Mouse (Mus musculus): ENCODE measurements around the gene Tnip1. TPM values are rescaled to one million over a fixed set of nuclear protein-coding genes. Genes with fewer than 3 reads are reported as not detected.

Tnip1 gene
- total and polyA plus RNA-seq, 2 experiments from 2014 or later, result 16.6 to 19.7 TPM

DNA sequence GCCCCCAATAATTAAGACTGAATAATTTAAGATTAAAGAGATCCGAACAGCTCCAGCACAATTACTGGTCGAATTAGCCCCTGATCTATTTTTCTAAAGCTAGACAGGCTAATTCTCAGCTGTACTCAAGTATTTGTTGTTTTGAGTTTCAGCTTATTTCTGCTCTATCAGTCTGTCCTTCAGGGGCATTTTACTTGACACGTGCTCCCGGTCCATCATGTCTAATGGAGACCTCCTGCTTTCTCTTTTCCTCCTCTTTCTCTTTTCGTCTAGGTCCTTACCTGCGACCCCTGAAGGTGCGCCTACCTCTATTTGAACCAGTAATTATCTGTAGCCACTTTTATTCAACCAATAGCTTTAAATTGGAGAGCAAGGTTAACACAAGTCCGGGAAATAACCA, 8.0 kb downstream of the Tnip1 start:
- no peak overlapping the region for H3K4me2 ChIP-seq (ENCODE audit: low read depth, low read length)
- WGBS, result 84% methylated on average over 8 of the region's 8 CpGs
- H3K9me3 ChIP-seq (replicated peaks; ENCODE audit: control insufficient read depth, low read length), result no peaks in the 10 kb centered on the region
- H3K36me3 ChIP-seq (replicated peaks; ENCODE audit: control insufficient read depth, insufficient read depth, low read length), result no peaks in the 10 kb centered on the region
- DNase-seq (ENCODE audit: low spot score) (no peak), ATAC-seq (ENCODE audit: insufficient read depth, low read depth) (no peak)
- H3K9ac ChIP-seq (replicated peaks; ENCODE audit: low read depth, low read length), result no peak overlapping the region
- H3K4me1 ChIP-seq (ENCODE audit: control insufficient read depth, insufficient read depth), result peaks cover 21% of the 10 kb centered on the region
- TF ChIP-seq CTCF (IDR thresholded peaks at IDR 0.05; ENCODE audit: low read depth) (no peak), EP300 (IDR thresholded peaks at IDR 0.05; ENCODE audit: low read depth) (no peak)
- H3K27me3 ChIP-seq (ENCODE audit: control insufficient read depth, insufficient read depth, low read length), result no peaks in the 10 kb centered on the region
- H3K4me3 ChIP-seq (ENCODE audit: low read depth, low read length), result no peak overlapping the region
- no peak overlapping the region for H3K27ac ChIP-seq (ENCODE audit: low read depth)

DNA sequence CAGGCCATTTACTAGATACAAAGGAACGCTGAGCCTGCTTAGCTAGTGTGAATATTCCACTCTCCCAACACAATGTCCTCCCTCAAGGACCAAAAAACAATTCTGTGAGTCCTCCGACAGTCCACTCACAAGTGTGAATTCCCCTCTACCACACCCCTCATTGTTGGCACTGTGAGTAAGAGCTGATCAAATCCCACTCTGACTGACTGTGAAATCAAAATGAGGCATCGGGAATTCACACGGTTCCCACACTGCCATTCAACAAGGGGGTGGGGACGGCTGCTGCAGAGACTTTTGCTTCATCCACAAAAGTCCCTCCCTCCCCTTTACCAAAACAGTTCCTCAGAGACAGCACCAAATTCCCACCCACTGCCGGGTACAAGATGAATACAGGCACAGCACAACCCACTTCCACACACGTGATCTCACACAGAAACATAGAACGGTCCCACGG, 8.7 kb downstream of the Tnip1 start:
- TF ChIP-seq CTCF (IDR thresholded peaks at IDR 0.05; ENCODE audit: low read depth), result no peak
- TF ChIP-seq EP300 (IDR thresholded peaks at IDR 0.05; ENCODE audit: low read depth), result no peak
- Histone ChIP-seq H3K27ac (ENCODE audit: low read depth) (no peak overlapping the region), H3K4me1 (ENCODE audit: control insufficient read depth, insufficient read depth) (peaks cover 17% of the 10 kb centered on the region), H3K9ac (replicated peaks; ENCODE audit: low read depth, low read length) (no peak overlapping the region), H3K27me3 (ENCODE audit: control insufficient read depth, insufficient read depth, low read length) (no peaks in the 10 kb centered on the region), H3K9me3 (replicated peaks; ENCODE audit: control insufficient read depth, low read length) (no peaks in the 10 kb centered on the region), H3K4me3 (ENCODE audit: low read depth, low read length) (no peak overlapping the region), H3K36me3 (replicated peaks; ENCODE audit: control insufficient read depth, insufficient read depth, low read length) (no peaks in the 10 kb centered on the region), H3K4me2 (ENCODE audit: low read depth, low read length) (no peak overlapping the region)
- WGBS, result 50% methylated on average over 9 of the region's 9 CpGs
- no peak for ATAC-seq (ENCODE audit: insufficient read depth, low read depth)
- DNase-seq (ENCODE audit: low spot score), result no peak

DNA sequence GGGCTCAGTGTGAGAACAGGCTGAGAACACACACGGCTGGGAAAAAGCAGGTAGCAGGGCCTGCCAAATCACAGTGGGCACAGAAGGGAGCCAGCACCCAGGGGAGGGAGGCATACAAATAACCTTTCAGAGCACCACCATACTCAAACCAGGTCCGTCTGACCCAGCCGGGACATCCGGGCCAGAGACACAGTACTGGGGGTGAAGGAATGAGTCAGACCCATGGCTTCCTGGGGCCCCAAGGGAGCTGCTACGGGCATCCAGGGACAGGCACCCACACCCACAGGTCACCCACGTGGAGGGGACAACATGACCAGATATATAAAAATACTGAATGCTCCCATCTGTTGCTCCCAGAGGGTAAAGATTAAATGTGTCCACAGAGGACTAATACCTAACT, 10.1 kb downstream of the Tnip1 start:
- DNase-seq (ENCODE audit: low spot score) (no peak), ATAC-seq (ENCODE audit: insufficient read depth, low read depth) (no peak)
- WGBS, result 34% methylated on average over 6 of the region's 6 CpGs
- H3K27ac ChIP-seq (ENCODE audit: low read depth), result peak overlapping the region; percentile 31; the same call in 1 of the 2 replicates
- H3K4me1 ChIP-seq (ENCODE audit: control insufficient read depth, insufficient read depth), result peaks cover 15% of the 10 kb centered on the region
- TF ChIP-seq EP300 (IDR thresholded peaks at IDR 0.05; ENCODE audit: low read depth), result no peak
- TF ChIP-seq CTCF (IDR thresholded peaks at IDR 0.05; ENCODE audit: low read depth), result no peak
- H3K9ac ChIP-seq (replicated peaks; ENCODE audit: low read depth, low read length), result no peak overlapping the region
- no peaks in the 10 kb centered on the region for H3K36me3 ChIP-seq (replicated peaks; ENCODE audit: control insufficient read depth, insufficient read depth, low read length)
- no peaks in the 10 kb centered on the region for H3K27me3 ChIP-seq (ENCODE audit: control insufficient read depth, insufficient read depth, low read length)
- H3K4me3 ChIP-seq (ENCODE audit: low read depth, low read length), result no peak overlapping the region
- no peaks in the 10 kb centered on the region for H3K9me3 ChIP-seq (replicated peaks; ENCODE audit: control insufficient read depth, low read length)
- no peak overlapping the region for H3K4me2 ChIP-seq (ENCODE audit: low read depth, low read length)

DNA sequence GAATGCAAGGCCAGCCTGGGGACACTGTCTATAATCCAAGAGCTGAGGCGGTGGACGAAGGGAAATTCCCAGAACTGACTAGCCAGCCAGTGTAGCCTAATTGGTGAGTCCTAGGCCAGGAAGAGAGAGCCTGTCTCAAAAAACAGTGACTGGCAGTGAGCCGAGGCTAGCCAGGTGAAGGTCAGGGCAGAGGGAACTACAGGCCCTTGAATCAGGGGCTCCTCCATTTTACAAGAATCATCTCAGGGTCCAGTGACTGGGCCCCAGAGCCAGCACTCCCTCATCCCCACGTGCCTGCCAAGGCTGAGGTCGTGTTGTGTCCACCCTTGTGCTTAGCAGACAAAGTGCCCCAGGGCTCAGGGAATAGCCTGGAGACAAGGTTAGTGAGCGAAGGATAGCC, 12.0 kb downstream of the Tnip1 start:
- no peak overlapping the region for H3K27ac ChIP-seq (ENCODE audit: low read depth)
- TF ChIP-seq CTCF (IDR thresholded peaks at IDR 0.05; ENCODE audit: low read depth) (no peak), EP300 (IDR thresholded peaks at IDR 0.05; ENCODE audit: low read depth) (no peak)
- 73% methylated on average over 6 of the region's 6 CpGs for WGBS

DNA sequence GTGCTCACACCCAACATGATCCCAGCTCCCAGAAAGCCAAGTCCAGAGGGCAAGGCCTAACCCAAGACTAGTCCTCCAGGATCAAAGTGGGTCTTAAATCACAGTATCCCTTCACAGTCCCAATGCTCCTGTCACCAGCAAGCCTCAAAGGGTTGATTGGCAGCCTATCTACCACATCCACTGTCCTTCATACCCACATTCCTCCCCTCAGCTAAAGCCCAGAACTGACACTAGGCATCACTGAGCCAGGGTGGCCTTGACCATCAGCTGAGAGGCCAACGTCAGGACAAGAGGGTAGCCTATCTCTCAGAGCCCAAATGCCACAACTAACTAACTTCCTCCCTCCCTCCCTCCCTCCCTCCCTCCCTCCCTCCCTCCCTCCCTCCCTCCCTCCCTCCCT, 13.0 kb downstream of the Tnip1 start:
- DNase-seq (ENCODE audit: low spot score), result no peak
- Histone ChIP-seq H3K4me1 (ENCODE audit: control insufficient read depth, insufficient read depth) (peaks cover 15% of the 10 kb centered on the region), H3K36me3 (replicated peaks; ENCODE audit: control insufficient read depth, insufficient read depth, low read length) (no peaks in the 10 kb centered on the region), H3K27me3 (ENCODE audit: control insufficient read depth, insufficient read depth, low read length) (no peaks in the 10 kb centered on the region), H3K9ac (replicated peaks; ENCODE audit: low read depth, low read length) (no peak overlapping the region), H3K4me2 (ENCODE audit: low read depth, low read length) (no peak overlapping the region), H3K9me3 (replicated peaks; ENCODE audit: control insufficient read depth, low read length) (no peaks in the 10 kb centered on the region), H3K27ac (ENCODE audit: low read depth) (no peak overlapping the region), H3K4me3 (ENCODE audit: low read depth, low read length) (no peak overlapping the region)
- ATAC-seq (ENCODE audit: insufficient read depth, low read depth), result no peak
- no peak for TF ChIP-seq CTCF (IDR thresholded peaks at IDR 0.05; ENCODE audit: low read depth)
- TF ChIP-seq EP300 (IDR thresholded peaks at IDR 0.05; ENCODE audit: low read depth), result no peak
- 21% methylated on average over 1 of the region's 1 CpGs for WGBS

More for the DNA sequence above, 12.0 kb downstream of the Tnip1 start:
- no peak overlapping the region for H3K4me3 ChIP-seq (ENCODE audit: low read depth, low read length)
- DNase-seq (ENCODE audit: low spot score) (no peak), ATAC-seq (ENCODE audit: insufficient read depth, low read depth) (no peak)
- no peak overlapping the region for H3K4me2 ChIP-seq (ENCODE audit: low read depth, low read length)
- no peaks in the 10 kb centered on the region for H3K9me3 ChIP-seq (replicated peaks; ENCODE audit: control insufficient read depth, low read length)
- no peaks in the 10 kb centered on the region for H3K36me3 ChIP-seq (replicated peaks; ENCODE audit: control insufficient read depth, insufficient read depth, low read length)
- no peaks in the 10 kb centered on the region for H3K27me3 ChIP-seq (ENCODE audit: control insufficient read depth, insufficient read depth, low read length)
- H3K9ac ChIP-seq (replicated peaks; ENCODE audit: low read depth, low read length), result no peak overlapping the region
- peaks cover 15% of the 10 kb centered on the region for H3K4me1 ChIP-seq (ENCODE audit: control insufficient read depth, insufficient read depth)

DNA sequence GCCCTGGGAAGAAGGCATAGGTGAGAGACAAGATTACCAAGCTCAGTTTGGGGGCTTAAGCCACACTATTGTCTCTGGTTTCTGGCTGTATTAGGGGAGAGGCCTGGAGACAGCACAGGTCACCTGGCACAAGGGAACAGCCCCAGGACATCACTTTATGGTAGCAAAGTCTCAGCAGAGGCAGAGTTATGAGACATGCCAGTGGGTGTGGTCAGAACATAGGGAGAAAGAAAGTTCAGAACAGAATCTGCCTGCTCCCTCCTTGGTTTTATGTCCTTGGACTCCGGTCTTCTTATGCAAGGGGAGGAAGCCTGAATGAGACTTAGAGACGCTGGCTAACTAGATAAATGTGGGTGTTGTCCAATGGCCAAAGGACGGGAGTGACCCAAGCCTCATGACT, 18.0 kb downstream of the Tnip1 start:
- no peaks in the 10 kb centered on the region for H3K36me3 ChIP-seq (replicated peaks; ENCODE audit: control insufficient read depth, insufficient read depth, low read length)
- TF ChIP-seq CTCF (IDR thresholded peaks at IDR 0.05; ENCODE audit: low read depth) (no peak), EP300 (IDR thresholded peaks at IDR 0.05; ENCODE audit: low read depth) (no peak)
- no peaks in the 10 kb centered on the region for H3K9me3 ChIP-seq (replicated peaks; ENCODE audit: control insufficient read depth, low read length)
- no peak overlapping the region for H3K4me3 ChIP-seq (ENCODE audit: low read depth, low read length)
- peaks cover 12% of the 10 kb centered on the region; the same call in 1 of the 2 replicates for H3K4me1 ChIP-seq (ENCODE audit: control insufficient read depth, insufficient read depth)
- ATAC-seq (ENCODE audit: insufficient read depth, low read depth) (no peak), DNase-seq (ENCODE audit: low spot score) (no peak)
- WGBS, result 86% methylated on average over 3 of the region's 3 CpGs
- no peaks in the 10 kb centered on the region for H3K27me3 ChIP-seq (ENCODE audit: control insufficient read depth, insufficient read depth, low read length)
- H3K27ac ChIP-seq (ENCODE audit: low read depth), result no peak overlapping the region
- H3K9ac ChIP-seq (replicated peaks; ENCODE audit: low read depth, low read length), result no peak overlapping the region
- H3K4me2 ChIP-seq (ENCODE audit: low read depth, low read length), result no peak overlapping the region
